Mouse (Mus musculus) lung, postnatal 0 days (tissue): ENCODE measurements around the gene Alox5ap. TPM values are rescaled to one million over a fixed set of nuclear protein-coding genes. Genes with fewer than 3 reads are reported as not detected.

ENCODE experiments used
- ATAC-seq: fragments of 200-750 bp; cut with Nextera tagmentation; 2 replicates; pipeline ENCODE4 v1.8.0; 2017; ENCODE audit warnings: moderate library complexity
- DNase-seq: peaks from one replicate; pipeline ENCODE4 v3.0.0-alpha.2; 2016; ENCODE audit warnings: low spot score
- H3K27ac ChIP-seq: fragments of 300-500 bp; sonication (generic); 2 replicates; pipeline ENCODE4 v1.5.1; 2014; ENCODE audit warnings: antibody characterized with exemption, mild to moderate bottlenecking, low read length, mixed read lengths
- H3K27me3 ChIP-seq: fragments of 300-500 bp; sonication (generic); replicated peaks from 2 replicates; pipeline ENCODE4 v1.6.1; 2014; ENCODE audit warnings: low read length, mixed read lengths; ENCODE audit not compliant: insufficient read depth
- H3K36me3 ChIP-seq: fragments of 300-500 bp; sonication (generic); 2 replicates; pipeline ENCODE4 v1.6.1; 2014; ENCODE audit warnings: low read length, mixed read lengths; ENCODE audit not compliant: insufficient read depth
- H3K4me1 ChIP-seq: fragments of 300-500 bp; sonication (generic); 2 replicates; pipeline ENCODE4 v1.6.1; 2014; ENCODE audit warnings: antibody characterized with exemption, low read depth, low read length, mixed read lengths; ENCODE audit not compliant: insufficient read depth
- H3K4me2 ChIP-seq: fragments of 300-500 bp; sonication (generic); replicated peaks from 2 replicates; pipeline ENCODE4 v1.6.1; 2014; ENCODE audit warnings: low read depth, mild to moderate bottlenecking, low read length, moderate library complexity, mixed read lengths
- H3K4me3 ChIP-seq: fragments of 300-500 bp; sonication (generic); 2 replicates; pipeline ENCODE4 v1.5.1; 2014; ENCODE audit warnings: low read depth, low read length
- H3K9ac ChIP-seq: fragments of 300-500 bp; sonication (generic); replicated peaks from 2 replicates; pipeline ENCODE4 v1.6.1; 2014; ENCODE audit warnings: low read depth, mild to moderate bottlenecking
- H3K9me3 ChIP-seq: fragments of 300-500 bp; sonication (generic); 2 replicates; pipeline ENCODE4 v1.6.1; 2016; ENCODE audit warnings: low read length, mixed read lengths
- CTCF ChIP-seq: IDR thresholded peaks from 2 replicates; pipeline ENCODE4 v1.5.1; 2016; ENCODE audit warnings: antibody characterized with exemption, mild to moderate bottlenecking
- EP300 ChIP-seq: IDR thresholded peaks from 2 replicates; pipeline ENCODE4 v1.6.1; 2016; ENCODE audit warnings: antibody characterized with exemption, mild to moderate bottlenecking, control low read depth
- WGBS: fragments of 180-500 bp; shearing (Covaris S2); extraction: QIAGEN DNeasy Blood & Tissue Kit; methylation state at CpG from one replicate; pipeline ENCODE4 v1.1.7; 2014; 5-methylcytosine and 5-hydroxymethylcytosine counted together
- polyA plus RNA-seq: library from polyadenylated mRNA; unstranded; fragments of >200 nt; fragmentation: Nextera tagmentation; extraction: Ambion mirVana; gene quantifications from 2 replicates; pipeline ENCODE4 v1.2.1, GENCODE M21; 2015

The Alox5ap gene
- polyA plus RNA-seq, 1 experiment from 2014 or later: 76.9 TPM

DNA sequence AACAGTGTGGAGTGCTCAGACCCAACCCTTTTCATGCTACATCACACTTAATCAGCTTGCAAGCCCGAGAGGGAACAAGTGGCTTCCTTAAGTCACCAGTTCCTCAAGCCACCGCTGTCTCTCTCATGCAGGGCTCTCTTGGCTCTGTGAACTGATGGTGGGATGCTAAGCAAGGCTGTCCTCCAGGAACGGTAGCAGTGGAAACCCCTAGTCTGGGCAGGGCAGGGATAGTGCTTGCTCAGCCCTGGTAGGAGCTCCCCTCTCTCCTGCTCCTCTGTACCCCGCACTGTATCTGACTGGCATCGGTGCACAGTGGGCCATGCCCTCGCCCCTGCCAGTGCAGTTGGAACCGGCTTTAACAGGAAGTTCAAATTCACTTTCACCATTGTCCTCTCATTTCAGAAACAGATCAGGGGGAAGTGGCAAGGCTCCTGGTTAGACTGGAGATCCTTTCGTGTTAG, 2.2 kb downstream of the Alox5ap start:
- Histone ChIP-seq H3K9ac (no peak overlapping the region), H3K36me3 (no peaks in the 10 kb centered on the region), H3K9me3 (no peaks in the 10 kb centered on the region), H3K4me1 (no peaks in the 10 kb centered on the region), H3K4me3 (no peak overlapping the region), H3K27me3 (no peaks in the 10 kb centered on the region), H3K27ac (no peak overlapping the region), H3K4me2 (no peak overlapping the region)
- no peak for TF ChIP-seq EP300
- TF ChIP-seq CTCF: no peak
- 54% methylated on average over 8 of the region's 8 CpGs for WGBS
- DNase-seq (peak; percentile 42), ATAC-seq (peak; percentile 58)

DNA sequence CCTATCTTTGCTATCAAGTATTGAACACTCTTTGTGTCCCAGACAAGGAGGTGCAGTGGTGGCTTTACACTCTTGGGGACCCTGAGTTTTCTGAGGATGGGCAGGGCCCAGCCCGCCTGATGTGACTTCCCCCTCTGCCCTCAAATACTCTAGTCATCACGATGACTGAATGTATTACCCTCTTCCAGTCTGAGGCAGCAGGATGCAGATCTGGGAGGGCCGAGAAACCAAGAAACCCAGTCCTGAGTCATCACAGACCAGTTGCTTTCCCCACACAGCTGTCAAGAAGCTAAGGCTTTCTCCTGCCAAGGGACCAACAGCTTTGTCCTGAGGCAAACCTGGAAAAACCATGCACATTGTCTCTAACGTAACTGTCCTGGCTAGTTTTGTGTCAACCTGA, 2.9 kb downstream of the Alox5ap start:
- Histone ChIP-seq H3K4me2 (no peak overlapping the region), H3K27ac (no peak overlapping the region), H3K4me3 (no peak overlapping the region), H3K9ac (no peak overlapping the region), H3K4me1 (no peaks in the 10 kb centered on the region), H3K9me3 (no peaks in the 10 kb centered on the region), H3K36me3 (no peaks in the 10 kb centered on the region), H3K27me3 (no peaks in the 10 kb centered on the region)
- TF ChIP-seq CTCF: no peak
- TF ChIP-seq EP300: no peak
- DNase-seq (peak; percentile 49), ATAC-seq (peak; percentile 21; the same call in 1 of the 2 replicates)
- 66% methylated on average over 4 of the region's 4 CpGs for WGBS

DNA sequence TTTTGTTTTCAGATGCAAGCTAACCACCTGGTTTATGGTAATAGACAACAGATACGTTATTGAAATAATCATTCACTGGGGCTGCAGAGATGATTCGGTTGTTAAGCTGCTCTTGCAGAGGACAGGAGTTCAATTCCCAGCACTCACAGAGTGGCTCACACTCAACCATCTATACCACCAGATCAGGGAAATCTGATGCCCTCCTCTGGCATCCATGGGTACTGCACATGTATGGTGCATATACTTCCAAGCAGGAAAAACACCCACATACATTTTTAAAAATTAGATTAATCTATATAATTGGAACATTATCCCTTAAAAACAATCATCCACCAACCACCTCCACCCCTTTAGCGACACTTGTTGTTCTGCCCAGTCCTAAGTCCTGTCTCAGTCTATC, 6.7 kb downstream of the Alox5ap start:
- H3K36me3 ChIP-seq: no peaks in the 10 kb centered on the region
- no peak overlapping the region for H3K9ac ChIP-seq
- no peaks in the 10 kb centered on the region for H3K9me3 ChIP-seq
- DNase-seq: no peak
- H3K4me1 ChIP-seq: no peaks in the 10 kb centered on the region
- 91% methylated on average over 3 of the region's 3 CpGs for WGBS
- H3K27me3 ChIP-seq: no peaks in the 10 kb centered on the region
- no peak overlapping the region for H3K4me2 ChIP-seq
- peak; percentile 31; the same call in 1 of the 2 replicates for TF ChIP-seq CTCF
- no peak for TF ChIP-seq EP300
- ATAC-seq: no peak
- no peak overlapping the region for H3K4me3 ChIP-seq
- H3K27ac ChIP-seq: no peak overlapping the region

GRCm38 (mm10) chr5:149272535-149272934, 8.0 kb downstream of the Alox5ap start:
- 48% methylated on average over 4 of the region's 4 CpGs for WGBS
- H3K27ac ChIP-seq: no peak overlapping the region
- peak; percentile 73 for DNase-seq

DNA sequence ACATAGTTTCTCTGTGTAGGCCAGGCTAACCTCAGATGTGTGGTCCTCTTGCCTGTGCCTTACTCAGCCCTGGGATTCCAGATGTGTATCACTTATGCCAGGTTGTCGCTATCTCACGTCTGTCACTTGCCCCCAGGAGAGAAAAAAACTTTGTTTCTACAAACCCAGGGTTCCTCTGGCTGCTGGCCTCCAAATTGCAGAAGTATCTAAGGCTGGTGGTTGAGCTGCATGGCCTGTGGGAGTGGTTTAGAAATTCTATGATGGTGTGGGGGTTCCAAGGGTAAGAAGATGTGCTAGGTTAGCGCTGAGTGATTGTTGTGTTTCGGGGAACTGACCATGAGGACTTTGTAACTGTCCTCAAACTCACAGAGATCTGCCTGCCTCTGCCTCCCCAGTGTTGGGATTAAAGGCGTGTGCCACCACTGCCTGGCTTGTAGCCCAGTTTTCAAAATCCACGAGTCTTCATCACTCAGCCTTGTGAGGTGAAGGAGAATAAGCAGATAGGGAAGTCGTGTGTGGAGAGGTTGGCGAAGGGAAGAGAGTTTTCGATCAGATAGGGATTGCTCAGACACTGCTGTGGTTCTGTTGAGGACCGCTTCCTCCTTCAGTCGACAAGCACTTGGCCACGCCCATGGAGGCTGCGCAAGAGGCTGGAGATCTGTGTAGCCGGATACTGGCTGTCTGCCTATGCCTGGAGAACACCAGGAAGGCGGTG, 10.0 kb downstream of the Alox5ap start:
- Histone ChIP-seq H3K36me3 (no peaks in the 10 kb centered on the region), H3K27ac (no peak overlapping the region), H3K9me3 (no peaks in the 10 kb centered on the region), H3K4me1 (no peaks in the 10 kb centered on the region), H3K4me3 (no peak overlapping the region), H3K9ac (no peak overlapping the region), H3K27me3 (no peaks in the 10 kb centered on the region), H3K4me2 (no peak overlapping the region)
- WGBS: 76% methylated on average over 15 of the region's 15 CpGs
- TF ChIP-seq CTCF: no peak
- no peak for TF ChIP-seq EP300
- peak; percentile 38 for ATAC-seq
- DNase-seq: peak; percentile 42

More at GRCm38 (mm10) chr5:149272535-149272934, 8.0 kb downstream of the Alox5ap start:
- H3K4me3 ChIP-seq: no peak overlapping the region
- TF ChIP-seq EP300 (no peak), CTCF (no peak)
- no peaks in the 10 kb centered on the region for H3K4me1 ChIP-seq
- no peak overlapping the region for H3K9ac ChIP-seq
- H3K36me3 ChIP-seq: no peaks in the 10 kb centered on the region
- peak; percentile 78 for ATAC-seq
- no peaks in the 10 kb centered on the region for H3K9me3 ChIP-seq
- no peak overlapping the region for H3K4me2 ChIP-seq
- H3K27me3 ChIP-seq: no peaks in the 10 kb centered on the region

GRCm38 (mm10) chr5:149275105-149275494, 10.5 kb downstream of the Alox5ap start:
- Histone ChIP-seq H3K27ac (no peak overlapping the region), H3K36me3 (no peaks in the 10 kb centered on the region), H3K4me1 (no peaks in the 10 kb centered on the region), H3K4me3 (no peak overlapping the region), H3K4me2 (no peak overlapping the region), H3K27me3 (no peaks in the 10 kb centered on the region), H3K9ac (no peak overlapping the region), H3K9me3 (no peaks in the 10 kb centered on the region)
- ATAC-seq (no peak), DNase-seq (no peak)
- WGBS: 85% methylated on average over 1 of the region's 1 CpGs
- TF ChIP-seq CTCF (peak; percentile 44), EP300 (no peak)

DNA sequence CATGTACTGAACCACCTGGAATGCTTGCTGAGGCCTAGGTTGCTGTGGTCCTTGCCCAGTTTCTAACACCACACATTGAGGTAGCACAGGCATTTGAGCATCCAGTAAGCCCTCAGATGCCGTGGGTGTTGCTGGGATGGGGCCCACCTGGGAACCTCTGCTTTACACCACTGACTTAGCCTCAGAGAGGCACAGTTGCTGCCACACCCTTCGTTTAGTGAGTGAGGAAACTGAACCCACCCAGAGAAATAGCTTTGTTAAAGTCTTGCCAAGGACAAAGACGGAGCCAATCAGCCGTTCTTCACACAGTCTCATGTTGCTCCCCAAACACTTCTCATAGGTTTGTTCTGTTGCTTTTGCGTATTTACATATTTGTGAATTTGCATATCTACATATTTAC, 13.0 kb downstream of the Alox5ap start:
- H3K4me1 ChIP-seq: no peaks in the 10 kb centered on the region
- no peak overlapping the region for H3K4me3 ChIP-seq
- 70% methylated on average over 5 of the region's 5 CpGs for WGBS
- H3K9ac ChIP-seq: no peak overlapping the region
- DNase-seq: no peak
- no peaks in the 10 kb centered on the region for H3K9me3 ChIP-seq
- H3K27ac ChIP-seq: no peak overlapping the region
- H3K4me2 ChIP-seq: no peak overlapping the region
- no peaks in the 10 kb centered on the region for H3K27me3 ChIP-seq
- H3K36me3 ChIP-seq: no peaks in the 10 kb centered on the region
- ATAC-seq: no peak
- no peak for TF ChIP-seq CTCF
- TF ChIP-seq EP300: no peak
